Mouse (Mus musculus) embryonic facial prominence, embryonic 15.5 days (tissue): Measurements from ENCODE around the gene Sit1. TPM values are rescaled to one million over a fixed set of nuclear protein-coding genes. Genes with fewer than 3 reads are reported as not detected.
"Not testable (repeated sequence)": the region's sequence is repeated elsewhere in the genome, so short reads cannot be mapped to it uniquely, and the experiment has no call there.

Experiments
- ATAC-seq: fragments of 200-750 bp; cut with Nextera tagmentation; 2 replicates; pipeline ENCODE4 v1.8.0; 2017; ENCODE audit warnings: low read depth, moderate TSS enrichment; ENCODE audit not compliant: insufficient number of reproducible peaks, low FRiP score, low TSS enrichment
- H3K27ac ChIP-seq: fragments of 300-500 bp; sonication (generic); replicated peaks from 2 replicates; pipeline ENCODE4 v1.5.1; 2015; ENCODE audit warnings: mild to moderate bottlenecking, inconsistent platforms
- H3K27me3 ChIP-seq: fragments of 300-500 bp; sonication (generic); 2 replicates; pipeline ENCODE4 v1.6.1; 2015; ENCODE audit warnings: inconsistent platforms
- H3K36me3 ChIP-seq: fragments of 300-500 bp; sonication (generic); 2 replicates; pipeline ENCODE4 v1.6.1; 2015; ENCODE audit warnings: mild to moderate bottlenecking, inconsistent platforms
- H3K4me1 ChIP-seq: fragments of 300-500 bp; sonication (generic); 2 replicates; pipeline ENCODE4 v1.6.1; 2015; ENCODE audit warnings: inconsistent platforms
- H3K4me2 ChIP-seq: fragments of 300-500 bp; sonication (generic); replicated peaks from 2 replicates; pipeline ENCODE4 v1.6.1; 2015; ENCODE audit warnings: mild to moderate bottlenecking, inconsistent platforms
- H3K4me3 ChIP-seq: fragments of 300-500 bp; sonication (generic); replicated peaks from 2 replicates; pipeline ENCODE4 v1.5.1; 2015; ENCODE audit warnings: mild to moderate bottlenecking, inconsistent platforms
- H3K9ac ChIP-seq: fragments of 300-500 bp; sonication (generic); 2 replicates; pipeline ENCODE4 v1.6.1; 2015; ENCODE audit warnings: inconsistent platforms
- H3K9me3 ChIP-seq: fragments of 300-500 bp; sonication (generic); replicated peaks from 2 replicates; pipeline ENCODE4 v1.6.1; 2016; ENCODE audit warnings: inconsistent platforms
- WGBS: fragments of 180-500 bp; shearing (Covaris S2); methylation state at CpG from one replicate; pipeline ENCODE4 v1.1.7; 2015; 5-methylcytosine and 5-hydroxymethylcytosine counted together
- polyA plus RNA-seq: library from polyadenylated mRNA; unstranded; fragments of >200 nt; fragmentation: Nextera tagmentation; extraction: Ambion mirVana; gene quantifications from 2 replicates; pipeline ENCODE4 v1.2.1, GENCODE M21; 2015

Sit1 gene
- polyA plus RNA-seq, 1 experiment from 2014 or later = not detected

GRCm38 (mm10) chr4:43489611-43490010 lies 6.1 kb upstream of the Sit1 start:
- ATAC-seq = no peak
- Histone ChIP-seq H3K4me3 (no peak overlapping the region), H3K27me3 (no peaks in the 10 kb centered on the region), H3K27ac (no peak overlapping the region), H3K4me1 (peaks cover 11% of the 10 kb centered on the region), H3K9me3 (no peaks in the 10 kb centered on the region), H3K36me3 (no peaks in the 10 kb centered on the region), H3K4me2 (no peak overlapping the region), H3K9ac (no peak overlapping the region)
- WGBS = 86% methylated on average over 3 of the region's 3 CpGs

- H3K4me3 ChIP-seq, H3K27me3 ChIP-seq, H3K9ac ChIP-seq, ATAC-seq, H3K4me2 ChIP-seq, H3K9me3 ChIP-seq, H3K27ac ChIP-seq, H3K36me3 ChIP-seq, H3K4me1 ChIP-seq: not testable (repeated sequence)
- 80% methylated on average over 5 of the region's 5 CpGs for WGBS
Observed at GRCm38 (mm10) chr4:43485666-43486065, 2.1 kb upstream of the Sit1 start.

- no peak for ATAC-seq
- Histone ChIP-seq H3K27ac (no peak overlapping the region), H3K9me3 (no peaks in the 10 kb centered on the region), H3K27me3 (no peaks in the 10 kb centered on the region), H3K4me2 (no peak overlapping the region), H3K4me1 (peaks cover 9% of the 10 kb centered on the region), H3K4me3 (no peak overlapping the region), H3K9ac (no peak overlapping the region), H3K36me3 (no peaks in the 10 kb centered on the region)
- 72% methylated on average over 10 of the region's 10 CpGs for WGBS
Observed at GRCm38 (mm10) chr4:43482591-43482990, 943 bp downstream of the Sit1 start.

- Histone ChIP-seq H3K36me3 (no peaks in the 10 kb centered on the region), H3K27ac (no peak overlapping the region), H3K4me3 (no peak overlapping the region), H3K4me2 (no peak overlapping the region), H3K27me3 (no peaks in the 10 kb centered on the region), H3K9ac (no peak overlapping the region), H3K4me1 (peaks cover 9% of the 10 kb centered on the region), H3K9me3 (no peaks in the 10 kb centered on the region)
- 65% methylated on average over 7 of the region's 7 CpGs for WGBS
- ATAC-seq = no peak
Observed at GRCm38 (mm10) chr4:43481894-43482456, 1.6 kb downstream of the Sit1 start.

DNA sequence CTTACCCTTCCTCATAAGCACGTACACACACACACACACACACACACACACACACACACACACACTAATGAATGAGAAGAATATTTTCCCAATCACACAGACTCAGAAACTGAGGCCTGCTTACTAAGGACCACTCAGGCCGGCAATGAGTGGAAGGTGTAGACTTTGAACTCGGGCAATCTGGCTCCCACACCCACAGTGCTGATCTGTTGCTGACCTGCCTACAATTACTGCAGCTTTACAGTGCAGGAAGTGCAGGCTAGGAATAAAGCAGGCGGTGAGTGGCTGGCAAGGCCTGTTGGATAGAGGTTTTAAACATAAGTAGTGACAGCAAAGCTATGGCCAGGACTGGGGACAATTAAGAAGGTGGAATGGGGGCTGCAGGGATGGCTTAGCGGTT lies 2.5 kb downstream of the Sit1 start:
- no peak overlapping the region for H3K4me3 ChIP-seq
- no peaks in the 10 kb centered on the region for H3K27me3 ChIP-seq
- H3K9ac ChIP-seq = no peak overlapping the region
- no peak overlapping the region for H3K4me2 ChIP-seq
- H3K27ac ChIP-seq = no peak overlapping the region
- no peaks in the 10 kb centered on the region for H3K9me3 ChIP-seq
- H3K36me3 ChIP-seq = no peaks in the 10 kb centered on the region
- 77% methylated on average over 5 of the region's 5 CpGs for WGBS
- ATAC-seq = no peak
- H3K4me1 ChIP-seq = peaks cover 9% of the 10 kb centered on the region

- Histone ChIP-seq H3K27ac (no peak overlapping the region), H3K27me3 (no peaks in the 10 kb centered on the region), H3K36me3 (no peaks in the 10 kb centered on the region), H3K4me2 (peak overlapping the region; percentile 25; the same call in 1 of the 2 replicates), H3K9ac (no peak overlapping the region), H3K4me3 (no peak overlapping the region; the same call in 1 of the 2 replicates), H3K4me1 (peaks cover 9% of the 10 kb centered on the region), H3K9me3 (no peaks in the 10 kb centered on the region)
- 44% methylated on average over 24 of the region's 24 CpGs for WGBS
- no peak for ATAC-seq
Observed at GRCm38 (mm10) chr4:43478906-43479832, 4.4 kb downstream of the Sit1 start.

DNA sequence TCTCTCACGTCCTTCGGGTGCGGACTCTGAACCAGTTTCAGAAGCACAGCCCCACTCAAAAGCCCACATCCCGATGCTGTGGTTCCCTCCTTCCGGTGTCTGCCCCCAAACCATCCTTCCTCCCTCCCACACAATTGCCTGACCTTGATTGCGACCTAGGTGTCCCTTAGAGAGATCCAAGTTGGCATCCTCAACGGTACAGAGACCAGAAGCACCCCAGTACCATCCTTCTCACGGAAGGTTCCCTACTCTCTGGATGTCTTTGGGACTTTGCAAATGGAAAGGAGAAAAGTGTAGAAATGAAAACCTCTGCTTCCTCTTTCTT lies 5.0 kb downstream of the Sit1 start:
- Histone ChIP-seq H3K4me1 (peaks cover 9% of the 10 kb centered on the region), H3K4me3 (peak overlapping the region; percentile 38), H3K36me3 (no peaks in the 10 kb centered on the region), H3K4me2 (peak overlapping the region; percentile 47), H3K9me3 (no peaks in the 10 kb centered on the region), H3K27ac (peak overlapping the region; percentile 23; the same call in 1 of the 2 replicates), H3K9ac (0 out of 2 replicates have a peak overlapping the region, but pooled peaks have one; percentile 23), H3K27me3 (no peaks in the 10 kb centered on the region)
- 50% methylated on average over 8 of the region's 8 CpGs for WGBS
- 0 out of 2 replicates have a peak, but pooled peaks have one; percentile 11 for ATAC-seq

DNA sequence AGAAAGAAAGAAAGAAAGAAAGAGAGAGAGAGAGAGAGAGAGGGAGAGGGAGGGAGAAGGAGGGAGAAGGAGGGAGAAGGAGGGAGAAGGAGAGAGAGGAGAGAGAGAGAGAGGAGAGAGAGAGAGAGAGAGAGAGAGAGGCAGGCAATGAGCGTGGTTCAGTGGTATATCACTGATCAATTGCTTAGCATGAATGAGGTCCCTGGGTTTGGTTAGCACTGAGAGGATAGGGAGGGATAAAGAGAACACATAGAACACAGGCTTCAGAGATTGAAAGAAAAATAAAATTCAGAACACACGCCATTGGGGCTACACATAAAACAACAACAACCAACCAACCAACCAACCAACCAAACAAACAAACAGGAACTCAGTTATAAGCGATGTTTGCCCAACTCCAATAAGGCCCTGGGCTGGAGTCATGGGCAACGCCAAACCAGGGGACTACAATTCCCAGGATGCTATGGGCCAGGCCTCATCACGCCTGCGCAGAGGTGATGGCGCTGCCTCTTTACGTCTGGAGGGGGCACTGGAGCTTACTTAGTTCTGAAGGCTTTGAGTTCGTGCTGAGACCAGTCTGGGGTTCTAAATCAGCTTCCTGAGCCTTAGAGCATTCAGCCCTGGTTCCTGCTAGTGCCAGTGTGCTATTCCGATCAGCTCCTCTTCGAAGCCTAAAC lies 5.5 kb downstream of the Sit1 start:
- 22% methylated on average over 11 of the region's 11 CpGs for WGBS
- ATAC-seq = peak; percentile 87
- Histone ChIP-seq H3K4me1 (peaks cover 9% of the 10 kb centered on the region), H3K9ac (0 out of 2 replicates have a peak overlapping the region, but pooled peaks have one; percentile 23), H3K36me3 (no peaks in the 10 kb centered on the region), H3K4me2 (peak overlapping the region; percentile 47), H3K27me3 (no peaks in the 10 kb centered on the region), H3K9me3 (no peaks in the 10 kb centered on the region), H3K27ac (peak overlapping the region; percentile 23; the same call in 1 of the 2 replicates), H3K4me3 (peak overlapping the region; percentile 38)

DNA sequence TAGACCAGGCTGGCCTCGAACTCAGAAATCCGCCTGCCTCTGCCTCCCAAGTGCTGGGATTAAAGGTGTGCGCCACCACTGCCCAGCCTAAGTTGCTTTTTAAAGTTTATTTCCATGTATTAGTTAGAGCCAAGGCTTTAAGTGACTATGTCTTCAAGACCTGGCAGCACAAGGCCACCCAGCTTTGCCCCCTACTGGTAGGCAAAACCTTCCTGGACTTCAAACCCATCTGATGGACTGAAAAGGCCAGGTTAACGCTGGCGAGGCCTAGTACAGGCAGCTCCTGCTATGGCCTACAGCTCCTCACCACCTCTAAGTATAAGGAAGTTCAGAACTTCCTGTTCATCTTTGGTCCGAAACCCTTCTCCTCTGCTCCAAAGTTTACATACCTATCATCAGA lies 6.9 kb downstream of the Sit1 start:
- Histone ChIP-seq H3K27me3 (no peaks in the 10 kb centered on the region), H3K9me3 (no peaks in the 10 kb centered on the region), H3K4me3 (no peak overlapping the region), H3K4me1 (peaks cover 7% of the 10 kb centered on the region), H3K27ac (no peak overlapping the region), H3K36me3 (no peaks in the 10 kb centered on the region), H3K9ac (no peak overlapping the region), H3K4me2 (no peak overlapping the region)
- 89% methylated on average over 6 of the region's 6 CpGs for WGBS
- ATAC-seq = no peak

- no peaks in the 10 kb centered on the region for H3K36me3 ChIP-seq
- no peaks in the 10 kb centered on the region for H3K9me3 ChIP-seq
- 67% methylated on average over 1 of the region's 1 CpGs for WGBS
- no peak overlapping the region for H3K9ac ChIP-seq
- H3K4me3 ChIP-seq = no peak overlapping the region
- peaks cover 7% of the 10 kb centered on the region for H3K4me1 ChIP-seq
- no peak overlapping the region for H3K27ac ChIP-seq
- no peak overlapping the region for H3K4me2 ChIP-seq
- no peaks in the 10 kb centered on the region for H3K27me3 ChIP-seq
- no peak for ATAC-seq
Observed at GRCm38 (mm10) chr4:43473636-43474035, 9.9 kb downstream of the Sit1 start.

DNA sequence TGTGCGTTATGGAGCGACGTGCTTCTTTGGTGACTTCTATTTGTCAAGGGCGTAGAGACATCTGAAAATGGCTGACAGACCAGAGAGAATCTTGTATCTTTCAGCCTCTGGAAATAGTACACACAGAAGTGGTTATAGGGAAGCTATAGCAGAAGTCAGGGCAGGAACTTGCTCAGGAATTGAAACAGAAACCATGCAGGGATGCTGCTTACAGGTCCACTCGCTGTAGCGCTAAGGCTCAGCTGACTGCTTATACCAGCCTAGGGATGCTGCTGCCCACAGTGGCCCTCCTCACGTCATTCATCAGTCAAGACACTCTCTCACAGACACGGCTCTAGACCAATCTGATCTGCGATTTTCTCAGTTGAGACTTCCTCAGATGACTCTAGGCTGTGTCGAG lies 13.2 kb downstream of the Sit1 start:
- no peak overlapping the region for H3K27ac ChIP-seq
- 85% methylated on average over 10 of the region's 10 CpGs for WGBS

More for the DNA sequence above, 13.2 kb downstream of the Sit1 start:
- Histone ChIP-seq H3K4me1 (0 out of 2 replicates have a peak, but pooled peaks cover 5% of the 10 kb centered on the region), H3K4me3 (no peak overlapping the region), H3K36me3 (no peaks in the 10 kb centered on the region), H3K9ac (no peak overlapping the region), H3K27me3 (no peaks in the 10 kb centered on the region), H3K9me3 (no peaks in the 10 kb centered on the region), H3K4me2 (no peak overlapping the region)
- ATAC-seq = no peak
